Mouse (Mus musculus) heart, embryonic 14.5 days (tissue): Measurements from ENCODE around the gene Crybg1. TPM values are rescaled to one million over a fixed set of nuclear protein-coding genes. Genes with fewer than 3 reads are reported as not detected.
"Not testable (repeated sequence)": the region's sequence is repeated elsewhere in the genome, so short reads cannot be mapped to it uniquely, and the experiment has no call there.

Source experiments
- ATAC-seq: fragments of 200-750 bp; cut with Nextera tagmentation; 2 replicates; pipeline ENCODE4 v1.8.0; 2017; ENCODE audit warnings: low read depth, moderate TSS enrichment; ENCODE audit not compliant: insufficient number of reproducible peaks, insufficient read depth, low FRiP score
- H3K27ac ChIP-seq, 2 experiments: fragments of 200-500 bp in 1 of 2; fragments of 300-500 bp in 1 of 2; sonication (generic) in 1 of 2; replicated peaks in 1 of 2; 2 replicates each; pipeline ENCODE4 v1.5.1; 2012 to 2014; ENCODE audit warnings: low read depth in 2 of 2, low read length in 2 of 2, control low read depth in 1 of 2, mild to moderate bottlenecking in 1 of 2, mixed read lengths in 1 of 2; ENCODE audit not compliant: control insufficient read depth in 1 of 2, insufficient read depth in 1 of 2
- H3K27me3 ChIP-seq: fragments of 300-500 bp; sonication (generic); 2 replicates; pipeline ENCODE4 v1.6.1; 2014; ENCODE audit warnings: mild to moderate bottlenecking, low read length, control low read depth; ENCODE audit not compliant: control insufficient read depth, insufficient read depth
- H3K36me3 ChIP-seq: fragments of 300-500 bp; sonication (generic); 2 replicates; pipeline ENCODE4 v1.6.1; 2014; ENCODE audit warnings: mild to moderate bottlenecking, control low read depth, low read length, mixed read lengths; ENCODE audit not compliant: control insufficient read depth, insufficient read depth
- H3K4me1 ChIP-seq, 2 experiments: fragments of 200-500 bp in 1 of 2; fragments of 300-500 bp in 1 of 2; sonication (generic) in 1 of 2; 2 replicates each; pipeline ENCODE4 v1.6.1; 2012 to 2014; ENCODE audit warnings: low read length in 2 of 2, control low read depth in 1 of 2, mixed read lengths in 1 of 2; ENCODE audit not compliant: control insufficient read depth in 2 of 2, insufficient read depth in 2 of 2
- H3K4me2 ChIP-seq: fragments of 300-500 bp; sonication (generic); 2 replicates; pipeline ENCODE4 v1.6.1; 2014; ENCODE audit warnings: mild to moderate bottlenecking, low read length
- H3K4me3 ChIP-seq, 2 experiments: fragments of 200-500 bp in 1 of 2; fragments of 300-500 bp in 1 of 2; sonication (generic) in 1 of 2; 2 replicates each; pipeline ENCODE4 v1.5.1; 2012 to 2014; ENCODE audit warnings: low read length in 2 of 2, mild to moderate bottlenecking in 2 of 2, control low read depth in 1 of 2, low read depth in 1 of 2, moderate library complexity in 1 of 2; ENCODE audit not compliant: control insufficient read depth in 1 of 2, insufficient read depth in 1 of 2
- H3K9ac ChIP-seq: fragments of 300-500 bp; sonication (generic); 2 replicates; pipeline ENCODE4 v1.6.1; 2014; ENCODE audit warnings: mild to moderate bottlenecking, low read length
- H3K9me3 ChIP-seq: fragments of 300-500 bp; sonication (generic); 2 replicates; pipeline ENCODE4 v1.6.1; 2016; ENCODE audit warnings: low read length, control low read depth; ENCODE audit not compliant: control insufficient read depth
- WGBS: fragments of 180-500 bp; shearing (Covaris S2); extraction: QIAGEN DNeasy Blood & Tissue Kit; methylation state at CpG from one replicate; pipeline ENCODE4 v1.1.7; 2014; 5-methylcytosine and 5-hydroxymethylcytosine counted together
- polyA plus RNA-seq: library from polyadenylated mRNA; unstranded; fragments of >200 nt; fragmentation: Nextera tagmentation; extraction: Ambion mirVana; gene quantifications from 2 replicates; pipeline ENCODE4 v1.2.1, GENCODE M21; 2014

Crybg1 gene
- polyA plus RNA-seq, 1 experiment from 2014 or later, result 0.16 TPM

GRCm38 (mm10) chr10:43953942-43954341 lies 194.7 kb downstream of the Crybg1 start:
- Histone ChIP-seq H3K9ac (no peak overlapping the region), H3K4me1 (no peaks in the 10 kb centered on the region), H3K9me3 (no peaks in the 10 kb centered on the region), H3K27me3 (no peaks in the 10 kb centered on the region), H3K27ac (no peak overlapping the region), H3K4me2 (no peak overlapping the region), H3K4me3 (no peak overlapping the region), H3K36me3 (no peaks in the 10 kb centered on the region)
- no peak for ATAC-seq

GRCm38 (mm10) chr10:43945435-43945834 lies 203.2 kb downstream of the Crybg1 start:
- no peaks in the 10 kb centered on the region for H3K9me3 ChIP-seq
- 69% methylated on average over 4 of the region's 4 CpGs for WGBS
- no peak for ATAC-seq

DNA sequence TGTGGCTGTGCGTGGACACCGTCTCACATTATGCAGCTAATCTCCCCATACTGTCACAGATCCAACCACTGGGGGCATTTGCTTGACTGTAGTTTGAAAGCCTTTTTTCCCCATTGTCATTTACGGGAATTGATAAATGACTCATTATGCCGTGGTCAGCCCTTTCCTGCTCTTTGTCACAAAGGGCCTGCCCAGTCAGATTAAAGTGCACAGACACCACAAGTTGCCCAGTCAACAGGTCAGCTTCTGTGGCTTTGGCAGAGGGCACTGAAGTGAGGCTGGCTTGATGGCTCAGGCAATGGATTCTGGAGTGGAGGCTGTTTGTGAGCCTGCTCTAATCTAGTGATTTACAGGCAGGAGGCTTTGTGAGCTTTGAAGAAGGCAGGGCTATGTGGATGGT lies 204.9 kb downstream of the Crybg1 start:
- Histone ChIP-seq H3K27me3 (no peaks in the 10 kb centered on the region), H3K4me2 (no peak overlapping the region), H3K9me3 (no peaks in the 10 kb centered on the region), H3K4me1 (peaks cover 0 to 14% of the 10 kb centered on the region in 2 experiments; a peak in 2 of 4 replicates), H3K27ac (no peak overlapping the region), H3K9ac (no peak overlapping the region), H3K36me3 (peaks cover 19% of the 10 kb centered on the region; the same call in 1 of the 2 replicates), H3K4me3 (no peak overlapping the region)
- ATAC-seq, result no peak
- 41% methylated on average over 4 of the region's 4 CpGs for WGBS

More at GRCm38 (mm10) chr10:43945435-43945834, 203.2 kb downstream of the Crybg1 start:
- H3K4me1 ChIP-seq, result peaks cover 0 to 14% of the 10 kb centered on the region in 2 experiments; a peak in 2 of 4 replicates
- peaks cover 12% of the 10 kb centered on the region; the same call in 1 of the 2 replicates for H3K36me3 ChIP-seq
- no peaks in the 10 kb centered on the region for H3K27me3 ChIP-seq
- H3K4me3 ChIP-seq, result no peak overlapping the region
- no peak overlapping the region for H3K4me2 ChIP-seq
- no peak overlapping the region for H3K9ac ChIP-seq
- no peak overlapping the region for H3K27ac ChIP-seq

GRCm38 (mm10) chr10:43939136-43939662 lies 209.5 kb downstream of the Crybg1 start:
- ATAC-seq, result no peak
- WGBS, result 70% methylated on average over 6 of the region's 6 CpGs

DNA sequence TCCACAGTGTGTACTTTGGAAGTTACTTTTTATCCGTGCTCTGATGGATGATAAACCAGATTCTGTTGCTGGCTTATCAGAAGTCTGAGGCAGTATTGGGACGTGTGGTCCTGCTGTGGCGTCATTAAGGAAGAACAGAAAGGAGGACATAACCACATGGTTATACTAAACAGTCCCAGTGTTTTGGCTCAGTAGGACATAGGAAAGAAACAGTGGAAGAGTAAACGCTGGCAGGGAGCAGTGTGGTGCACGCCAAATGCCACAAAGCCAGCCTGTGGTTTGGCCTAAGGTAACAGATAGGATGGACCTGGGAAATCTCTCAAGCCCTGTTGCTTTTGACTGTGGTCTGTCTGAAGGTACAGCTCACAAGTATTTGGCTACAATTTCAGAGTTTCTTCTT lies 220.1 kb downstream of the Crybg1 start:
- H3K9ac ChIP-seq, result no peak overlapping the region
- peaks cover 34% of the 10 kb centered on the region; the same call in 1 of the 2 replicates for H3K36me3 ChIP-seq
- no peaks in the 10 kb centered on the region for H3K9me3 ChIP-seq
- no peak overlapping the region for H3K4me2 ChIP-seq
- ATAC-seq, result no peak
- no peak overlapping the region for H3K27ac ChIP-seq
- 75% methylated on average over 5 of the region's 5 CpGs for WGBS
- peaks cover 0 to 3% of the 10 kb centered on the region in 2 experiments; a peak in 1 of 4 replicates for H3K4me1 ChIP-seq
- no peaks in the 10 kb centered on the region for H3K27me3 ChIP-seq
- H3K4me3 ChIP-seq, result no peak overlapping the region

More at GRCm38 (mm10) chr10:43939136-43939662, 209.5 kb downstream of the Crybg1 start:
- Histone ChIP-seq H3K4me1 (peaks cover 0 to 10% of the 10 kb centered on the region in 2 experiments; a peak in 2 of 4 replicates), H3K9me3 (no peaks in the 10 kb centered on the region), H3K9ac (no peak overlapping the region), H3K4me3 (no peak overlapping the region), H3K27me3 (no peaks in the 10 kb centered on the region), H3K36me3 (peaks cover 29% of the 10 kb centered on the region; the same call in 1 of the 2 replicates), H3K27ac (no peak overlapping the region), H3K4me2 (no peak overlapping the region)

DNA sequence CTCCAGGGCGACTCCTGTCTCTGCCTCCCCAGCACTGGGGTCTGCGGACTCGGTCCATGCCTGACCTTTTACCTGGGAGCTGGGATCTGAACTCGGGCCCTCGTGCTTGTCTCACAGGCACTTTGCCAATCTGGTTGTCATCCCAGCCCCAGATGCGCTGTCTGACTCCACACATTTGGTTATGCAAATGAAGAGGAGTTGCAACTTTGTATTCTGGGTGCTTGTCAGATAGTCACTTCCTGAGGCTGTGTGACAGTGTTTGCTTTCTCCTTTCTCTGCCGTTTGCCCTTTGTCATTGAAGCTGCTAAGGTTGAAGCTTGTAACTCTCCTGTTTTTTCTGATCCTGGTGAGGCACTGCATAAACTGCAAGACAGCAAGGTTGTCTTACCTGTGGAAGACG lies 220.9 kb downstream of the Crybg1 start:
- Histone ChIP-seq H3K36me3 (peaks cover 35% of the 10 kb centered on the region), H3K27me3 (no peaks in the 10 kb centered on the region), H3K27ac (no peak overlapping the region), H3K4me1 (peaks cover 0 to 3% of the 10 kb centered on the region in 2 experiments; a peak in 1 of 4 replicates), H3K9ac (no peak overlapping the region), H3K4me2 (no peak overlapping the region), H3K4me3 (no peak overlapping the region), H3K9me3 (no peaks in the 10 kb centered on the region)
- ATAC-seq, result no peak
- 76% methylated on average over 8 of the region's 8 CpGs for WGBS

DNA sequence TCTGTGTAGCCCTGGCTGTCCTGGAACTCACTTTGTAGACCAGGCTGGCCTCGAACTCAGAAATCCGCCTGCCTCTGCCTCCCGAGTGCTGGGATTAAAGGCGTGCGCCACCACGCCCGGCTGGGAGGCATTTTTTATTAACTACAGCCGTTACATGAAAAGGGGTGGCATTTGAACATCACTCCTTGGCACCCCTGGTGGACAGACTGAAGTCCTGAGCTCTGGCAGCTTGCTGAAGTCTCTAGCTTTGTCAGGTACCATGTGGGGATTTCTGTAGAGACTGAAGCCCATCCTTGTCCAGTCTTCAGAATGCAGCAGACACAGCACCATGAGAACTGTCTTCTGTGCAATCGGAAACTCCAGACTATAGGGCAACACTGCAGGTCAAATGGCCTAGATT lies 222.9 kb downstream of the Crybg1 start:
- H3K4me3 ChIP-seq, ATAC-seq, H3K4me1 ChIP-seq, H3K4me2 ChIP-seq, H3K9me3 ChIP-seq, H3K27ac ChIP-seq, H3K27me3 ChIP-seq, H3K9ac ChIP-seq: not testable (repeated sequence)
- H3K36me3 ChIP-seq, result peaks cover 27% of the 10 kb centered on the region
- WGBS, result 91% methylated on average over 8 of the region's 9 CpGs

- 90% methylated on average over 3 of the region's 3 CpGs for WGBS
- Histone ChIP-seq H3K4me1 (peaks cover 0 to 3% of the 10 kb centered on the region in 2 experiments; a peak in 1 of 4 replicates), H3K4me2 (no peak overlapping the region), H3K27me3 (no peaks in the 10 kb centered on the region), H3K27ac (no peak overlapping the region), H3K9ac (no peak overlapping the region), H3K4me3 (no peak overlapping the region), H3K9me3 (no peaks in the 10 kb centered on the region), H3K36me3 (peaks cover 17% of the 10 kb centered on the region)
- no peak for ATAC-seq
These were observed 225.6 kb downstream of the Crybg1 start for GRCm38 (mm10) chr10:43923096-43923495.
